In the genomic region with DNA sequence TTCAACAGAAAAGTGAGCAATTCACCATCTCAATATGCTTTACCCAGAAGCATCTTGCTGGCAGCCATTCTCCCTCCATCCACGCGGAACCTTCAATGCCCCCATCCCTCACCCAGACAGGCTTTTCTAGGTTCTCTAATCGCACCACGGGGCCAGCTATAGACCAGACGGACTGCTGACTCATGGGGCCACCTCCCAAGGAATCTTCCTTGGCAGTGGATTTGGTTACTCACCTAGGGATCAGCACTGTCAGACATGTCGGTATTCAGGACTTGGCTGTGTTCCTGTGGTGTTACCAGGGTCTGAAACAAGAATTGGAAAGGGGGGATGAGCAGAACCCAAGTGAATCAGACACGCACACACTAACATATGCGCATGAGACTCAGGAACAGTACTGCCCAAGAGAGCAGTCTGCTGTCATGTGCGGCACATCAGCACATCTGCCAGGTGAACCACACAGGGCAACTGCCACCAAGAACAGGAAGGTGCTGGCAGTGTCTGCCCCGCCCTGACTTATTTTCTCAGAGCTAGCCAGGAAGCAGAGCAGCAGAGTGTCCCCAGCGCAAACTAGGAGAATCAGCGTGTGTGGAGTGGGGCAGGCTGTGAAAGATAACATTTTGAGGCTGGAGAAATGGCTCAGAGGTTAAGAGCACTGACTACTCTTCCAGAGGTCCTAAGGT, we compare ENCODE assay signal across 11 mouse cellular contexts. TPM values are rescaled to one million over a fixed set of nuclear protein-coding genes. Genes with fewer than 3 reads are reported as not detected.
DNase-seq lines count a peak whose midpoint lies in the region; ATAC-seq lines count a peak whose summit lies in the region.
"Had no signal": no experiment of that assay in that cellular context is flagged by ENCODE, and none has a peak within 500 bp of the region (broad histone marks: within the 10 kb centered on the region; RNA-seq: fewer than 3 reads in every experiment).

No protein-coding gene starts in this region.

- no peak for ATAC-seq in heart, embryonic 13.5 days (ENCODE audit: extremely low read depth, insufficient number of reproducible peaks, low FRiP score, low TSS enrichment)
- peak; percentile 57 for ATAC-seq in CD4-positive, CD25-positive, alpha-beta regulatory T cell, adult 4 months
- ATAC-seq in stomach, embryonic 16.5 days (ENCODE audit: insufficient read depth, low FRiP score): no peak
- ATAC-seq: intestine, embryonic 16.5 days had no signal

- H3K27me3 ChIP-seq in heart, embryonic 13.5 days (replicated peaks): no peaks in the 10 kb centered on the region
- H3K27me3 ChIP-seq in stomach, embryonic 16.5 days (ENCODE audit: control insufficient read depth, insufficient read depth, low read length): no peaks in the 10 kb centered on the region

- intact Hi-C loops in heart, postnatal 36 days (cut with DNase I): no loop called here

- WGBS in heart, embryonic 13.5 days: 79% methylated on average over 12 of the region's 12 CpGs
- 76% methylated on average over 12 of the region's 12 CpGs for WGBS in stomach, embryonic 16.5 days

- no peak overlapping the region for H3K4me2 ChIP-seq in heart, embryonic 13.5 days
- no peak overlapping the region for H3K4me2 ChIP-seq in stomach, embryonic 16.5 days (ENCODE audit: low read depth, low read length)

- no peak overlapping the region for H3K4me3 ChIP-seq in heart, embryonic 13.5 days
- H3K4me3 ChIP-seq in stomach, embryonic 16.5 days (replicated peaks; ENCODE audit: low read length): no peak overlapping the region

- 0 out of 2 replicates have a peak overlapping the region, but pooled peaks have one; percentile 86 for H3K27ac ChIP-seq in heart, embryonic 13.5 days (replicated peaks)
- H3K27ac ChIP-seq in stomach, embryonic 16.5 days (ENCODE audit: low read length): peak overlapping the region; percentile 36; the same call in 1 of the 2 replicates

- no peak overlapping the region for H3K9ac ChIP-seq in heart, embryonic 13.5 days
- H3K9ac ChIP-seq in stomach, embryonic 16.5 days (ENCODE audit: low read length): no peak overlapping the region

- DNase-seq in heart, postnatal 36 days: no peak
- peak; percentile 30 for DNase-seq in fibroblast of lung, adult 2 months (ENCODE audit: low read depth)
- no peak for DNase-seq in testis, postnatal 10 days (ENCODE audit: low spot score)
- no peak for DNase-seq in kidney, postnatal 10 days
- DNase-seq in frontal cortex, adult 2 months (ENCODE audit: extremely low spot score in 1 of 2, low spot score in 1 of 2): no peak
- DNase-seq: cerebellum, adult 11 months; heart, adult 11 months had no signal

- peaks cover 53% of the 10 kb centered on the region for H3K4me1 ChIP-seq in heart, embryonic 13.5 days
- H3K4me1 ChIP-seq in stomach, embryonic 16.5 days (ENCODE audit: control insufficient read depth, insufficient read depth, low read length): peaks cover 7% of the 10 kb centered on the region; the same call in 1 of the 2 replicates

- H3K36me3 ChIP-seq in heart, embryonic 13.5 days: no peaks in the 10 kb centered on the region
- H3K36me3 ChIP-seq in stomach, embryonic 16.5 days (ENCODE audit: control insufficient read depth, insufficient read depth, low read length): no peaks in the 10 kb centered on the region

- no peaks in the 10 kb centered on the region for H3K9me3 ChIP-seq in heart, embryonic 13.5 days
- no peaks in the 10 kb centered on the region for H3K9me3 ChIP-seq in stomach, embryonic 16.5 days (replicated peaks; ENCODE audit: control insufficient read depth, low read length)

RNA-seq across cellular contexts. Expression of a gene that starts 30.4 kb away (rescaled TPM):
- 13.0 and 13.9 TPM in 2 replicates for polyA plus RNA-seq in heart, embryonic 13.5 days (2015; fragmentation: Nextera tagmentation; extraction: Ambion mirVana)
- 10 to 100 TPM; 69.8 to 77.5 TPM for total RNA-seq in heart, postnatal 36 days (2021)
- 100 to 1,000 TPM; 122 to 152 TPM for polyA plus RNA-seq in CD4-positive, CD25-positive, alpha-beta regulatory T cell, adult 4 months (2017; shearing (Covaris generic))
- polyA plus RNA-seq in stomach, embryonic 16.5 days (2015; fragmentation: Nextera tagmentation; extraction: Ambion mirVana): 11.5 and 14.1 TPM in 2 replicates
- polyA plus RNA-seq in frontal cortex, adult 2 months (2012; rRNA removed): 80.9 and 95.5 TPM in 2 replicates
